Mouse (Mus musculus) kidney, adult 2 months (tissue): Measurements from ENCODE around the gene Fbxo10. TPM values are rescaled to one million over a fixed set of nuclear protein-coding genes. Genes with fewer than 3 reads are reported as not detected.
"Not testable (repeated sequence)": the region's sequence is repeated elsewhere in the genome, so short reads cannot be mapped to it uniquely, and the experiment has no call there.

ENCODE experiments used
- DNase-seq: peaks from one replicate; pipeline ENCODE4 v3.0.0; 2021
- H3K27ac ChIP-seq: fragments of 200-500 bp; 2 replicates; pipeline ENCODE4 v1.5.1; 2012; ENCODE audit warnings: low read depth, low read length, control low read depth, inconsistent platforms; ENCODE audit not compliant: insufficient read depth
- H3K27me3 ChIP-seq: fragments of 200-500 bp; replicated peaks from 2 replicates; pipeline ENCODE4 v1.6.1; 2012; ENCODE audit warnings: mild to moderate bottlenecking, moderate library complexity, low read length, inconsistent platforms; ENCODE audit not compliant: control insufficient read depth, insufficient read depth
- H3K36me3 ChIP-seq: fragments of 200-500 bp; 2 replicates; pipeline ENCODE4 v1.6.1; 2012; ENCODE audit warnings: mild to moderate bottlenecking, moderate library complexity, low read length, inconsistent platforms; ENCODE audit not compliant: control insufficient read depth, insufficient read depth
- H3K4me1 ChIP-seq: fragments of 200-500 bp; 2 replicates; pipeline ENCODE4 v1.6.1; 2011; ENCODE audit warnings: low read length; ENCODE audit not compliant: control insufficient read depth, insufficient read depth
- H3K4me3 ChIP-seq: fragments of 200-500 bp; 2 replicates; pipeline ENCODE4 v1.5.1; 2011; ENCODE audit warnings: mild to moderate bottlenecking, low read depth, low read length, control low read depth; ENCODE audit not compliant: insufficient read depth
- CTCF ChIP-seq: fragments of 200-500 bp; conservative IDR thresholded peaks from 2 replicates; pipeline ENCODE4 v1.5.1; 2011; ENCODE audit warnings: low read depth, mild to moderate bottlenecking, control low read depth, low read length, moderate library complexity, mixed read lengths; ENCODE audit not compliant: insufficient read depth, insufficient read length
- POLR2A ChIP-seq: fragments of 200-500 bp; IDR thresholded peaks from one replicate; pipeline ENCODE4 v1.6.1; 2011; ENCODE audit warnings: low read depth, low read length, control low read depth
- WGBS: fragments of 180-500 bp; shearing (Covaris S2); methylation state at CpG from one replicate; pipeline ENCODE4 v1.1.7; 2018; 5-methylcytosine and 5-hydroxymethylcytosine counted together
- polyA plus RNA-seq: library from polyadenylated mRNA; depleted of rRNA; stranded (reverse); fragments of >200 nt; gene quantifications from 2 replicates; pipeline ENCODE4 v1.2.3, GENCODE M21; 2012

Fbxo10 gene
- polyA plus RNA-seq, 1 experiment, result 18.6 TPM

DNA sequence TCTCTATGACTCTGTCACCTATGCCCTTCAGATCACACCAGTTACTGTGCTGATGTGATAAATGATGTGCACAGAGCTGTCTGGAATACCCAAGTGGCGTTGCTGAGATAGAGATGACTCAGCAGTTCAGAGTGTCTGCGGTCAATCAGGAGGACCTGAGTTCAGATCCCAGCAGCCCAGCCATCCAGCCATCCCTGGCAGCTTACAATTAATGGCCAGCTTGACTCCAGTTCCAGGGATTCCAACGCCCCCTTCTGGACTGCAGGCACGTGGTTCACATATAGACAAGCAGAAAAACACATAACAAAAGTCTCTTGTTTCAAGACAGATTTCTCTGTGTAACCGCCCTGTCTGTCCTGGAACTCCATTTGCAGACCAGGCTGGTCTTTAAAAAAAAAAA lies 22.0 kb upstream of the Fbxo10 start:
- no peaks in the 10 kb centered on the region; the same call in 1 of the 2 replicates for H3K36me3 ChIP-seq
- H3K27me3 ChIP-seq, result no peaks in the 10 kb centered on the region
- 59% methylated on average over 5 of the region's 5 CpGs for WGBS
- DNase-seq, result peak; percentile 13
- peaks cover 5% of the 10 kb centered on the region; the same call in 1 of the 2 replicates for H3K4me1 ChIP-seq
- H3K4me3 ChIP-seq, result no peak overlapping the region
- no peak overlapping the region for H3K27ac ChIP-seq
- TF ChIP-seq CTCF, result 0 out of 2 replicates have a peak, but pooled peaks have one; percentile 4
- no peak for TF ChIP-seq POLR2A

GRCm38 (mm10) chr4:45097198-45097872 lies 12.9 kb upstream of the Fbxo10 start:
- no peaks in the 10 kb centered on the region for H3K4me1 ChIP-seq
- H3K27me3 ChIP-seq, result no peaks in the 10 kb centered on the region; the same call in 1 of the 2 replicates
- peak; percentile 67 for DNase-seq
- 23% methylated on average over 7 of the region's 7 CpGs for WGBS
- no peak overlapping the region for H3K27ac ChIP-seq
- no peak overlapping the region for H3K4me3 ChIP-seq
- TF ChIP-seq POLR2A, result no peak
- peak; percentile 96; the same call in 1 of the 2 replicates for TF ChIP-seq CTCF
- H3K36me3 ChIP-seq, result no peaks in the 10 kb centered on the region

DNA sequence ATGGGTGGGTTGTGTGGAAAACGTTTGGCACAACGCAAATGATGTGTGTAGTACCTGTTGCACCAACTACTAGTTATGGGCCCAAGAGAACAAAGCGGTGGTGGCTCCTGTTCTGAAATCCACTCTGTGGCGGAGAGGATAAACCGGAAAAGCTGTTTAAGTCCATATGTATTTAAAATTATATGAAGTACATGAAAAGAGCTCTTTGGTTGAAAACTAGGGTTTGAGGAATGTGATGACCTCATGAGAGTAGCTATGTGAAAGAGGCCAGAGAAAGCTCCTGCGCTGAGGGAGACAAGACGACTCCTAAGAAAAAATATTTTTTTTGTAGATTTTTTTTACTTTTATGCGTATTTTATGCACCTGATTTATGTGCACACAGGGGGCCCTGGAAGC lies 489 bp upstream of the Fbxo10 start:
- Histone ChIP-seq H3K4me1 (peaks cover 11% of the 10 kb centered on the region), H3K27me3 (no peaks in the 10 kb centered on the region), H3K36me3 (no peaks in the 10 kb centered on the region), H3K27ac (no peak overlapping the region), H3K4me3 (peak overlapping the region; percentile 84)
- TF ChIP-seq POLR2A, result no peak
- TF ChIP-seq CTCF, result no peak
- 34% methylated on average over 8 of the region's 8 CpGs for WGBS
- DNase-seq, result no peak

DNA sequence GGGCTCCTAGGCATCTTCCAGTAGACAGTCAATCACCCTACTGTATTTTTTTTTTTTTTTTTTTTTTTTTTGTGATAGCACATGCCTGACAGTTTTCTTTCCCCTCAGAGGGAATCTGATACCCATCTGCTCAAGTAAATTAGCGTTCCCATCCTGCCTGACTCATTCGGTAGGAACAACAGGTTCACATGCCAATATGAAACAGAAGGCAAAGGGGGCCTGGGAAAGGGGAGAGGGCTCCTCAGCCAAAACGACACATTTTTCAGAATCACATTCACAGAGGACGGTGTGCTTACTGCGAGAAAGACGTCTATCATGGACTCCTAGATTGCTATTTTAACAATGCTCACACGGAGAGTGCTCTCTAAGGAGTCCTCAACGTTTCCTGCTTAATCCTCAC lies 917 bp downstream of the Fbxo10 start:
- Histone ChIP-seq H3K4me1 (peaks cover 11% of the 10 kb centered on the region), H3K4me3 (peak overlapping the region; percentile 84; the same call in 1 of the 2 replicates), H3K27ac (no peak overlapping the region), H3K36me3 (no peaks in the 10 kb centered on the region), H3K27me3 (no peaks in the 10 kb centered on the region)
- 14% methylated on average over 8 of the region's 8 CpGs for WGBS
- no peak for TF ChIP-seq POLR2A
- TF ChIP-seq CTCF, result no peak
- no peak for DNase-seq

GRCm38 (mm10) chr4:45082951-45083350 lies 1.5 kb downstream of the Fbxo10 start:
- H3K4me1 ChIP-seq, result peaks cover 11% of the 10 kb centered on the region
- H3K4me3 ChIP-seq, result no peak overlapping the region
- H3K36me3 ChIP-seq, result no peaks in the 10 kb centered on the region
- no peaks in the 10 kb centered on the region for H3K27me3 ChIP-seq
- WGBS, result 85% methylated on average over 9 of the region's 9 CpGs
- no peak for DNase-seq
- no peak overlapping the region for H3K27ac ChIP-seq
- no peak for TF ChIP-seq POLR2A
- no peak for TF ChIP-seq CTCF

GRCm38 (mm10) chr4:45081041-45081440 lies 3.4 kb downstream of the Fbxo10 start:
- H3K4me3 ChIP-seq, DNase-seq, H3K27me3 ChIP-seq, H3K36me3 ChIP-seq, H3K27ac ChIP-seq: not testable (repeated sequence)
- 81% methylated on average over 4 of the region's 4 CpGs for WGBS
- peaks cover 11% of the 10 kb centered on the region for H3K4me1 ChIP-seq

DNA sequence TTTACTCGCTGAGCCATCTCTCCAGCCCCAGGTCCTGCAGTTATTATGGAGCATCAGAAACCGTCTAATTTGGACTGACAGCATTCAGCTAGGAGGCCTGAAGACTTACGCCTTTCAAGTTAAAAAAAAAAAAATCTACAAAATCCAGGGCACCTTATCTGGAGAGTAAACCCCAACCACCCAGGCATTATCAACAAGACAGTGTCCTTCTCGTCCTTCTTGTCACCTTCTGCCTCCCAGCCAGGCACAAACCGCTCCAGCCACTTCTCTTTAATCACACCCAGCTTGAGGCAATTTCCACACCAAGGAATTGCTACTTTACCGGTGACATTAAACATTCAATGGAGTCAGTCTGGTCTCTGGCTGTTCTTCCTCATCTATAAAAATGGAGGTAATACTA lies 10.9 kb downstream of the Fbxo10 start:
- Histone ChIP-seq H3K27me3 (no peaks in the 10 kb centered on the region), H3K27ac (no peak overlapping the region), H3K4me1 (peaks cover 21% of the 10 kb centered on the region; the same call in 1 of the 2 replicates), H3K4me3 (no peak overlapping the region), H3K36me3 (no peaks in the 10 kb centered on the region)
- no peak for DNase-seq
- TF ChIP-seq CTCF (no peak), POLR2A (no peak)
- WGBS, result 83% methylated on average over 6 of the region's 6 CpGs
